ENCODE assay signal across 20 mouse cellular contexts in genomic region chr1:103420994-103421637, GRCm38 (mm10).
DNase-seq lines count a peak whose midpoint lies in the region; ATAC-seq lines count a peak whose summit lies in the region.
"Had no signal": no experiment of that assay in that cellular context is flagged by ENCODE, and none has a peak within 500 bp of the region (broad histone marks: within the 10 kb centered on the region; RNA-seq: fewer than 3 reads in every experiment).

No protein-coding gene starts in this region.

- no peak for DNase-seq in frontal cortex, postnatal 10 days (ENCODE audit: low spot score in 2 of 2)
- peak; percentile 8 for DNase-seq in layer of hippocampus, adult 9-11 months
- no peak for DNase-seq in layer of hippocampus, postnatal 25 days (ENCODE audit: extremely low spot score in 1 of 2, low spot score in 1 of 2)
- DNase-seq in brain, embryonic 18.5 days (ENCODE audit: low read depth, low spot score) = peak; percentile 8
- peak; percentile 26 for DNase-seq in telencephalon, adult 2 months (ENCODE audit: low read depth, low spot score)
- DNase-seq in kidney, postnatal 4 days = no peak
- DNase-seq: adrenal gland, postnatal 14 days; cerebellum, adult 8-10 months; cerebellum, postnatal 25 days; gastrocnemius, postnatal 25 days; heart, adult 11 months; kidney, postnatal 14 days; liver, embryonic 13.5 days; lung, adult 18-20 months; lung, postnatal 4 days; thymus, postnatal 14 days had no signal

- ATAC-seq in frontal cortex, adult (ENCODE audit: low TSS enrichment) = peak; percentile 87
- ATAC-seq: CD4-positive, CD25-positive, alpha-beta regulatory T cell, adult 4 months; intestine, postnatal 0 days; lung, postnatal 0 days had no signal

Comparison
In these comparisons a context has a peak if more than half of its experiments do, and no peak if none do; other contexts are left out.
1. DNase-seq: peak in layer of hippocampus, adult 9-11 months (single experiment), brain, embryonic 18.5 days (single experiment) and telencephalon, adult 2 months (single experiment); none in frontal cortex, postnatal 10 days (0 of 2), layer of hippocampus, postnatal 25 days (0 of 2) and kidney, postnatal 4 days (0 of 2).